Mouse (Mus musculus) thymus, adult 2 months (tissue): ENCODE measurements at regions not wholly inside any gene's neighbourhood (a gene's known extent, or its start where the extent isn't known, plus 50 kb on each side); places are given as distances from the start of the nearest gene placed in this dataset.

ENCODE experiments used
- DNase-seq: peaks from one replicate; pipeline ENCODE4 v3.0.0; 2021
- H3K27ac ChIP-seq: fragments of 200-500 bp; 2 replicates; pipeline ENCODE4 v1.5.1; 2012; ENCODE audit warnings: low read length, control low read depth; ENCODE audit not compliant: control insufficient read depth, insufficient read depth
- H3K27me3 ChIP-seq: fragments of 200-500 bp; 2 replicates; pipeline ENCODE4 v1.6.1; 2012; ENCODE audit warnings: mild to moderate bottlenecking, low read length, moderate library complexity, mixed read lengths; ENCODE audit not compliant: control insufficient read depth, insufficient read depth
- H3K36me3 ChIP-seq: fragments of 200-500 bp; 2 replicates; pipeline ENCODE4 v1.6.1; 2012; ENCODE audit warnings: mild to moderate bottlenecking, low read length, moderate library complexity; ENCODE audit not compliant: control insufficient read depth, insufficient read depth
- H3K4me1 ChIP-seq: fragments of 200-500 bp; replicated peaks from 2 replicates; pipeline ENCODE4 v1.6.1; 2012; ENCODE audit warnings: low read length; ENCODE audit not compliant: control insufficient read depth, insufficient read depth
- H3K4me3 ChIP-seq: fragments of 200-500 bp; 2 replicates; pipeline ENCODE4 v1.5.1; 2012; ENCODE audit warnings: mild to moderate bottlenecking, low read length, control low read depth, moderate library complexity; ENCODE audit not compliant: control insufficient read depth, insufficient read depth
- CTCF ChIP-seq: fragments of 200-500 bp; IDR thresholded peaks from 2 replicates; pipeline ENCODE4 v1.5.1; 2012; ENCODE audit warnings: mild to moderate bottlenecking, control low read depth, low read length, moderate library complexity, borderline replicate concordance; ENCODE audit not compliant: control insufficient read depth, poor library complexity, insufficient read depth; ENCODE audit errors: extremely low read depth
- POLR2A ChIP-seq: fragments of 200-500 bp; IDR thresholded peaks from 2 replicates; pipeline ENCODE4 v1.6.1; 2012; ENCODE audit warnings: mild to moderate bottlenecking, low read length, control low read depth, moderate library complexity; ENCODE audit not compliant: control insufficient read depth, poor library complexity, insufficient read depth; ENCODE audit errors: extremely low read depth
- WGBS: fragments of 180-500 bp; shearing (Covaris S2); methylation state at CpG from one replicate; pipeline ENCODE4 v1.1.7; 2018; 5-methylcytosine and 5-hydroxymethylcytosine counted together

DNA sequence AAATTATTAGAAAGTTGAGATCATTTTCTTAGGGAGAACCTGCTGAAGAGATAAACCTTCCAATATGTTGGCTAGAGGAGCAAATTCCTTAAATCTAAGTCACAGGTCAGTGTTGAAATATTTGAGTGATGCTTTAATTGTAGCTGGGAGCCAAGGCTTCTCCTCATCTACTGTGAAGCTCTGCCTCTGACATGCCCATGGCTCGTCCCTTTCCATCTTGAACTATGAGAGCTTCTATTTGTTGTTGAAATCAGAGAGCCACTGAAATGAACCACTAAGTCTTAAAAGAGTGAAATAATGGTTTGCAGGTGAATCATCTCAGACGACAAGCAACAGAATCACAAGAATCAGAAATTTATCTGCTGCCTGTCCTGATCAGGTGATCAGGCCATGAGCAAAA lies 579.0 kb upstream of the Intu start:
- Histone ChIP-seq H3K4me1 (no peaks in the 10 kb centered on the region), H3K36me3 (no peaks in the 10 kb centered on the region), H3K27me3 (no peaks in the 10 kb centered on the region), H3K27ac (no peak overlapping the region), H3K4me3 (no peak overlapping the region)
- TF ChIP-seq CTCF (no peak), POLR2A (no peak)
- DNase-seq = no peak
- 91% methylated on average over 2 of the region's 2 CpGs for WGBS

DNA sequence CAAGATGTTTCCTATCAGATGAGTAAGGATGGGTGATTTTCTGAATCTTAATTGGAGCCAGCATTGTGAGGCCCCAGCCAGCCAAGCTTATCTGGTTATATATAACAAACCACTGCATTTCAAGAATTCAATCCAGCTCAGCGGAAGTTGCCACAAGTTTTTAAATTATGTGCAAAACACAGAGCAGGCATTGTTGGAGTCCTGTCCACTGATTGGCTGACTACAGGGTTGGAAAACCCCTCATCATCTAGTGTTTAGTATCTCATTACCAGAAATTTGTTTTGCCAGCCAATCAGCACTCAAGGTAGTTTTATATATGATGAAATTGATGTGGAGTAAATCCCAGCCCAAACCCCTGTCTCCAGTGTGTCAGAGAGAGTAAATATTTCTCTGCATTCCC lies 578.5 kb upstream of the Intu start:
- no peak overlapping the region for H3K4me3 ChIP-seq
- no peaks in the 10 kb centered on the region for H3K27me3 ChIP-seq
- H3K27ac ChIP-seq = no peak overlapping the region
- H3K4me1 ChIP-seq = no peaks in the 10 kb centered on the region
- 94% methylated on average over 1 of the region's 1 CpGs for WGBS
- no peak for TF ChIP-seq CTCF
- no peak for TF ChIP-seq POLR2A
- no peak for DNase-seq
- H3K36me3 ChIP-seq = no peaks in the 10 kb centered on the region

DNA sequence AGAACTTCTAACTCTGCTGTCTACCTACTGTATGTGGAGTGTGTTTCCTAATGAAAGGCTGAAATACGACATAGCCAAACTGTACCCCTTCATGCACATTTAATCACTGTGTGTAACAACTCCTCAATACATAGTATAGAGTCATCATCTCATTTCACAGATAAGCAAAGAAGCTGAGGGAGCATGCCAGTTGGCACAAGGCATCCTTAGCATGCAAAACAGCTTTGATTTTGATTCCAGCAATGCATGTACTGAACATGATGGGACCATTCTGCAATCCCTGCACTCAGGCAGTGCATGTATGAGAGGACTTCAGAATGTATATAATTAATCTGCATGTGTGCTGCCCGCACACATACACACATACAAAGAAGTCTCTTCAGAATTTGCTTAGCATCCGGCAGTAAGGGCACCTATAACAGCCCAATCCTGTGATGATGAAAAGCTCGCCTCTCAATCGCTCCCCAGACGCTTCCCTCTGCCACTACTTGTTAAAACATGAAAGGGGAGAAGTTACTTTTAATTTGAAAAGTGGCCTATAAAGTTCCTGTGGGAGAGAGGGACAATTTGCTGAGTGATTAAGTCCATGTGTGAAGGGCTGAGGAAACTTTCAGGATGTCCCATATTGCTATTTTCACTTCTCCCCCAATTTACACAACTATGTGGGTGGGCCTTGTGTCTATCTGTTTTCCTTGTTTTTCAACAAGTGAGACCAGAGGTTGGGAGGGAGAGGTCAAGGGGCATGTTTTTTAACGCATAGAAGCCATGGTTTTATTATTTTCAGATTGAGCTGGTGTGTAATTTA lies 569.0 kb upstream of the Intu start:
- DNase-seq = no peak
- TF ChIP-seq POLR2A = no peak
- TF ChIP-seq CTCF = no peak
- WGBS = 84% methylated on average over 7 of the region's 7 CpGs

DNA sequence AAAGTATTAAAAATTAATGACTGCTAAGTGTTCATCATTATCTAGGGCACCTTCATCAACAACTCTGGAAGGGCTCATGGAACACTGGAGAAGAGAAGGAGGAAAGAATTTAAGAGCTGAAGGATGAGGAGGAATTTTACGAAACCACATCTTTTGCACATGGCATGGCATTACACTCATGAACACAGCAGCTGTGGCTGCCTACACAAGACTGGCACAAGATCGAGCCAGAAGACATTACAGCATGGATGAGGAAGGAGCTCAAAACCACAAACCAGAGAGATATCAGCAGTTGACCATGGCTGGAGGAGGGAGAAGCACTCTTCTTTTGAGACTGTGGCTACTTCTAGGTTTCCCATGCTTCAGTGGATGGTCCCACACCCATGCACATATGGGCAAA lies 565.7 kb upstream of the Intu start:
- no peaks in the 10 kb centered on the region for H3K36me3 ChIP-seq
- WGBS = 69% methylated on average over 2 of the region's 2 CpGs
- no peak for TF ChIP-seq CTCF
- no peak for TF ChIP-seq POLR2A
- no peaks in the 10 kb centered on the region for H3K4me1 ChIP-seq
- H3K27me3 ChIP-seq = no peaks in the 10 kb centered on the region
- H3K4me3 ChIP-seq = no peak overlapping the region
- no peak for DNase-seq
- H3K27ac ChIP-seq = no peak overlapping the region

More for the DNA sequence above, 569.0 kb upstream of the Intu start:
- no peak overlapping the region for H3K4me3 ChIP-seq
- H3K27ac ChIP-seq = no peak overlapping the region
- no peaks in the 10 kb centered on the region for H3K27me3 ChIP-seq
- no peaks in the 10 kb centered on the region for H3K4me1 ChIP-seq
- H3K36me3 ChIP-seq = no peaks in the 10 kb centered on the region

DNA sequence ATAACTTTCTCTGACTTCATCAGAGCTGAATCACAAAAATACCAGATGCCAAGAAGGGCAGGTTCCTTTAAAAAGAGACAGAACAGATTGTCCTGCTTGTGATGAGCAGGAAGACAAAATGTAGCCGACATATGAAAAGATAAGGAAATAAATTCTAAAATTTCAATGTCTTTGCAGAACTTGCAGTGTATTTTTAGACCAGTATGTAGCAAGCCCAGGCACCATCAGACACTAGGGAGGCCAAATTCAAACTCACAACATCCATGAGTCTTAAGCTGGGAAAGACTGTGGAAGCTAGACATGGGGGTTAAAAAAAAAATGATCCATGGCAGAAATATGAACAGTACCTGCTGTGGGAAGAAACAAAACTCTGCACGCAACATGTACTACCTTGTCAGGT lies 564.7 kb upstream of the Intu start:
- H3K36me3 ChIP-seq = no peaks in the 10 kb centered on the region
- H3K27ac ChIP-seq = no peak overlapping the region
- no peak overlapping the region for H3K4me3 ChIP-seq
- H3K4me1 ChIP-seq = no peaks in the 10 kb centered on the region
- no peak for TF ChIP-seq CTCF
- TF ChIP-seq POLR2A = no peak
- no peaks in the 10 kb centered on the region for H3K27me3 ChIP-seq
- no peak for DNase-seq
- WGBS = 96% methylated on average over 2 of the region's 2 CpGs

DNA sequence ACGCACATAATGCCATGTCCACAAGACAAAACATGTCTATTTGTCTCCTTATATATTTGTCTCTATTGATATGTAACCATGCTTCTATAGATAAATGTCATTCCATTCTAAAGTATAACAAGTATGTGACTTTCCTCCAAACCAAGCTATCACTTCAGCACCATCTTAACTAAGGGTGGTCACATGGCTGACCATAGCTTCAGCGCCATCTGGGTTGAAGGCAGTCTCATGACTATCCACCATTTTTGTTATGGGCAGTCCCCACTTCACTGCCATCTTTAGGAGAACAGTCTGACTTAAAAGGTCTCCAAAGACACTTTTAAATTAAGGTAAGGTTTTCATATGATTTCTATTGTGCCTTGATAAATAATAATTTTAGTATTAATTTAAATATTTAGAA lies 554.1 kb upstream of the Intu start:
- H3K27ac ChIP-seq = no peak overlapping the region
- H3K36me3 ChIP-seq = no peaks in the 10 kb centered on the region
- H3K4me1 ChIP-seq = no peaks in the 10 kb centered on the region
- 99% methylated on average over 2 of the region's 2 CpGs for WGBS
- no peak for TF ChIP-seq POLR2A
- TF ChIP-seq CTCF = no peak
- no peak overlapping the region for H3K4me3 ChIP-seq
- no peaks in the 10 kb centered on the region for H3K27me3 ChIP-seq
- no peak for DNase-seq
